Mouse (Mus musculus) hindbrain, embryonic 16.5 days (tissue): Measurements from ENCODE around the gene Aldh3b1. TPM values are rescaled to one million over a fixed set of nuclear protein-coding genes. Genes with fewer than 3 reads are reported as not detected.
"Not testable (repeated sequence)": the region's sequence is repeated elsewhere in the genome, so short reads cannot be mapped to it uniquely, and the experiment has no call there.

Experiments used
- ATAC-seq: fragments of 200-750 bp; cut with Nextera tagmentation; 2 replicates; pipeline ENCODE4 v1.8.0; 2017; ENCODE audit warnings: moderate TSS enrichment, moderate library complexity
- H3K27ac ChIP-seq: fragments of 300-500 bp; sonication (generic); 2 replicates; pipeline ENCODE4 v1.5.1; 2014; ENCODE audit warnings: low read depth, mild to moderate bottlenecking, control low read depth, low read length, moderate library complexity
- H3K27me3 ChIP-seq: fragments of 300-500 bp; sonication (generic); replicated peaks from 2 replicates; pipeline ENCODE4 v1.6.1; 2014; ENCODE audit warnings: low read length; ENCODE audit not compliant: control insufficient read depth, insufficient read depth
- H3K36me3 ChIP-seq: fragments of 300-500 bp; sonication (generic); 2 replicates; pipeline ENCODE4 v1.6.1; 2014; ENCODE audit warnings: mild to moderate bottlenecking, low read length, moderate library complexity, mixed read lengths; ENCODE audit not compliant: control insufficient read depth, insufficient read depth
- H3K4me1 ChIP-seq: fragments of 300-500 bp; sonication (generic); 2 replicates; pipeline ENCODE4 v1.6.1; 2014; ENCODE audit warnings: low read depth, low read length; ENCODE audit not compliant: control insufficient read depth, insufficient read depth
- H3K4me2 ChIP-seq: fragments of 300-500 bp; sonication (generic); 2 replicates; pipeline ENCODE4 v1.6.1; 2014; ENCODE audit warnings: mild to moderate bottlenecking, low read length, control low read depth, moderate library complexity
- H3K4me3 ChIP-seq: fragments of 300-500 bp; sonication (generic); 2 replicates; pipeline ENCODE4 v1.5.1; 2014; ENCODE audit warnings: mild to moderate bottlenecking, low read length, control low read depth, moderate library complexity
- H3K9ac ChIP-seq: fragments of 300-500 bp; sonication (generic); 2 replicates; pipeline ENCODE4 v1.6.1; 2014; ENCODE audit warnings: low read depth, mild to moderate bottlenecking, control low read depth, low read length, moderate library complexity
- H3K9me3 ChIP-seq: fragments of 300-500 bp; sonication (generic); 2 replicates; pipeline ENCODE4 v1.6.1; 2014; ENCODE audit warnings: mild to moderate bottlenecking, low read length, moderate library complexity; ENCODE audit not compliant: control insufficient read depth
- WGBS: fragments of 180-500 bp; shearing (Covaris S2); extraction: QIAGEN DNeasy Blood & Tissue Kit; methylation state at CpG from one replicate; pipeline ENCODE4 v1.1.7; 2014; 5-methylcytosine and 5-hydroxymethylcytosine counted together
- polyA plus RNA-seq: library from polyadenylated mRNA; unstranded; fragments of >200 nt; fragmentation: Nextera tagmentation; extraction: Ambion mirVana; gene quantifications from 2 replicates; pipeline ENCODE4 v1.2.1, GENCODE M21; 2015

The Aldh3b1 gene
- polyA plus RNA-seq, 1 experiment from 2014 or later: 3.1 TPM

- Histone ChIP-seq H3K9me3 (no peaks in the 10 kb centered on the region), H3K4me2 (no peak overlapping the region), H3K27ac (no peak overlapping the region), H3K9ac (no peak overlapping the region), H3K36me3 (no peaks in the 10 kb centered on the region), H3K4me3 (no peak overlapping the region), H3K27me3 (no peaks in the 10 kb centered on the region), H3K4me1 (no peaks in the 10 kb centered on the region)
- ATAC-seq: no peak
- 85% methylated on average over 5 of the region's 5 CpGs for WGBS
Observed at GRCm38 (mm10) chr19:3960211-3960610, 30.6 kb upstream of the Aldh3b1 start.

DNA sequence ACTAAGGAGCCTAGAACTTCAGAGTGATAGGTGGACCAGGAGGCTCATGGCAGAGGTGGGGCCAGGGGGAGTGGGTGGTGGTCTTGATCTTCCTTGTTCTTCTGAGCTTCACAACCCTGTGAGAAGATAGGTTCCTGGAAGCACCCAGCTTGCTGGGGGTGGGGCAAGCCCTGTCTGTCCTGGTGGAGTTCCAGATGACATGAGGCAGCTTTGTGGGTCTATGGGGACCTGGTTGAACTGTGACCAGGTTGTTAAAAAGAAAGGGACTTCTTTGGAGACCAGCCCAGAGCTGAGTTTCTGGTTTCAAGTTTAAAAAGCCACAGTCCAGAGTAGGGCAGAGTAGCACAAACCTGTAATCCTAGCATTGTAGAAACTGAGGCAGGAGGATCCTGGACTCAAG is 29.4 kb upstream of the Aldh3b1 start:
- ATAC-seq: no peak
- no peak overlapping the region for H3K27ac ChIP-seq

GRCm38 (mm10) chr19:3958470-3958869 is 28.9 kb upstream of the Aldh3b1 start, which contains the start of gene Aldh3b3:
TSS of gene Aldh3b3 (plus strand) at chr19:3958645.
- H3K27me3 ChIP-seq: no peaks in the 10 kb centered on the region
- H3K36me3 ChIP-seq: no peaks in the 10 kb centered on the region
- 77% methylated on average over 4 of the region's 4 CpGs for WGBS
- ATAC-seq: no peak
- no peaks in the 10 kb centered on the region for H3K4me1 ChIP-seq
- H3K9me3 ChIP-seq: no peaks in the 10 kb centered on the region
- H3K4me3 ChIP-seq: no peak within 1 kb of the TSS
- no peak within 1 kb of the TSS for H3K9ac ChIP-seq
- H3K27ac ChIP-seq: no peak within 1 kb of the TSS
- H3K4me2 ChIP-seq: no peak within 1 kb of the TSS

More for the DNA sequence above, 29.4 kb upstream of the Aldh3b1 start:
- Histone ChIP-seq H3K4me3 (no peak overlapping the region), H3K9me3 (no peaks in the 10 kb centered on the region), H3K9ac (no peak overlapping the region), H3K36me3 (no peaks in the 10 kb centered on the region), H3K4me2 (no peak overlapping the region), H3K27me3 (no peaks in the 10 kb centered on the region), H3K4me1 (no peaks in the 10 kb centered on the region)

DNA sequence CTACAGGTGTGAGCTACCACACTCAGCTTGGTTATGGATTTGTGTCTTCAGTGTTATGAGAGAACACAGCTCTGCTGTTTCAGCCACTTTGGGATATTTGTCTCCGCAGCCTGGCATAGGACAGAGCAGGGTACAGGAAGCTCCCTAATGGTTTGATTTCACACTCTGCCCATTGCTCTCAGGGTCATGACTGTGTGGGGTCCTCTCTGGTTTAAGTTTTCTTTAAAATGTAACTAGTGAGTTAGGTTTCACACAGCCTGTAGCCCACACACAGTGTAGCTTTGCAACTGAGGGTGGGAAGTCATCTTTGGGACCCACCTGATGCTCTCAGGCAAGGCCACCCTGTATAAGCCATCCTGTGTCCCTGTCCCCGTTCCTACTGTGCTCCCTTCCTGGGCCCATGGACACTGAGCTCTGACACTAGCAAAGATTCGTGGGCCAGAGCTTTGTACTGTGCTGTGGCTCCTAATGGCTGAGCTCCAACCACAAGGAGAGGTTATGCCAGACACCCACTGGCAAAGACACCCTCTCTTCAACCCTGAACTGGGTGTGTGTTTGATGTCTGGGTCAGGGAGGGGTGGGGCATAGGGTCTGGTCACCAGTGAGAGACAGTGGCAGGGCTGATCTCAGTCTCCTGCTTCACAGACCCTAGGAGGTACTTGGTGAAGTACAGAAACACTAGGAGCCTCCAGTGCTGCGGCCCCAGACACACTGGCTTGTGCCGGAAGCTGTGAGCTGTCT is 27.9 kb upstream of the Aldh3b1 start:
- H3K27ac ChIP-seq, H3K27me3 ChIP-seq, H3K9me3 ChIP-seq, H3K4me3 ChIP-seq, H3K4me2 ChIP-seq, ATAC-seq, H3K4me1 ChIP-seq, H3K36me3 ChIP-seq, H3K9ac ChIP-seq: not testable (repeated sequence)
- 86% methylated on average over 4 of the region's 5 CpGs for WGBS

DNA sequence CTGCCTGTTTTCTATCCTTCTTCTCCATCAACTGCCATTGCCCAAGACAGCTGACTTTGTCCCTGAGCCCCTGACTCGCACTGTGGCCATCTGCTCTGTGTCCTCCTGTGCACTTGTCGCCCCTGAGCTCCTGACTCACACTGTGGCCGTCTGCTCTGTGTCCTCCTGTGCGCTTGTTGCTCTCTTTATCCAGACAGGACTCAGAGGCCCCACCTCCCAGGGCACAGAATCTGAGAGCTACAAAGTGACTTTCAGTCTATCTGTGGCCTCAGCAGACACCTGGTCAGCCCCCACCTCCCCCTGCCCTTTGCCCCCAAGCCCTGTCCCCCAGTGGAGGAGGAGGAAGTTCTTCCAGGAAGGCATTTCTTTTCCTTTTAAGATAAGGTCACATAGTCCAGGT is 26.2 kb upstream of the Aldh3b1 start:
- H3K4me2 ChIP-seq: no peak overlapping the region
- H3K9ac ChIP-seq: no peak overlapping the region
- WGBS: 57% methylated on average over 4 of the region's 4 CpGs
- H3K27ac ChIP-seq: no peak overlapping the region
- H3K9me3 ChIP-seq: no peaks in the 10 kb centered on the region
- no peaks in the 10 kb centered on the region for H3K27me3 ChIP-seq
- no peaks in the 10 kb centered on the region for H3K4me1 ChIP-seq
- H3K36me3 ChIP-seq: no peaks in the 10 kb centered on the region
- ATAC-seq: no peak
- H3K4me3 ChIP-seq: no peak overlapping the region

DNA sequence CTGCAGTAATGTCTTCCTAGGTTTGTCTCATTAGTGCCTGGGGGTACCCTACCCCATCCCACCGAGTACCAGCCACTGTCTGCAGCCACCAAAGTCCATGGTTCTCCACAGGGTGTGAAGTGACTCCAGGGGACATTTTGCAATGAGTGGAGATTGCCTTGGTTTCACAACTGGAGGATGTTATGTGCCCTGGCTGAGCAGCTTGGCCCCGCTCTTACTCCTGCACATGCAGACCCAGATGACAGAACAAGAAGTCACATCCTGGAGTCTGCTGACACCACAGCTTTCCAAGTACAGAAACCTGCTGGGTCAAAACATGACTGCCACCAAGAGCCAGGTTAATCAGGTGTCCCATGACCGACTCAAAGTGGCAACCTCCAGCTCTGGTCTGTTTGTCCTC is 25.4 kb upstream of the Aldh3b1 start:
- no peak overlapping the region for H3K4me3 ChIP-seq
- no peak overlapping the region for H3K27ac ChIP-seq
- H3K9me3 ChIP-seq: no peaks in the 10 kb centered on the region
- no peak overlapping the region for H3K9ac ChIP-seq
- no peak overlapping the region for H3K4me2 ChIP-seq
- no peaks in the 10 kb centered on the region for H3K4me1 ChIP-seq
- 85% methylated on average over 3 of the region's 3 CpGs for WGBS
- H3K27me3 ChIP-seq: no peaks in the 10 kb centered on the region
- ATAC-seq: no peak
- H3K36me3 ChIP-seq: no peaks in the 10 kb centered on the region

GRCm38 (mm10) chr19:3952099-3952498 is 22.5 kb upstream of the Aldh3b1 start:
- Histone ChIP-seq H3K27ac (no peak overlapping the region), H3K27me3 (no peaks in the 10 kb centered on the region), H3K4me3 (no peak overlapping the region), H3K4me2 (no peak overlapping the region), H3K36me3 (no peaks in the 10 kb centered on the region), H3K4me1 (no peaks in the 10 kb centered on the region), H3K9me3 (no peaks in the 10 kb centered on the region), H3K9ac (no peak overlapping the region)
- no peak for ATAC-seq
- 76% methylated on average over 1 of the region's 1 CpGs for WGBS

GRCm38 (mm10) chr19:3951461-3951860 is 21.9 kb upstream of the Aldh3b1 start:
- no peaks in the 10 kb centered on the region for H3K36me3 ChIP-seq
- no peak overlapping the region for H3K4me2 ChIP-seq
- no peaks in the 10 kb centered on the region for H3K27me3 ChIP-seq
- ATAC-seq: no peak
- H3K9me3 ChIP-seq: no peaks in the 10 kb centered on the region
- H3K4me3 ChIP-seq: no peak overlapping the region
- no peak overlapping the region for H3K9ac ChIP-seq
- H3K4me1 ChIP-seq: no peaks in the 10 kb centered on the region
- H3K27ac ChIP-seq: no peak overlapping the region

- H3K9ac ChIP-seq: no peak overlapping the region; the same call in 1 of the 2 replicates
- no peak overlapping the region for H3K27ac ChIP-seq
- H3K4me3 ChIP-seq: no peak overlapping the region
- H3K27me3 ChIP-seq: no peaks in the 10 kb centered on the region
- H3K4me2 ChIP-seq: no peak overlapping the region
- 78% methylated on average over 3 of the region's 3 CpGs for WGBS
- H3K9me3 ChIP-seq: no peaks in the 10 kb centered on the region
- ATAC-seq: no peak
- H3K36me3 ChIP-seq: no peaks in the 10 kb centered on the region
- no peaks in the 10 kb centered on the region for H3K4me1 ChIP-seq
Observed at GRCm38 (mm10) chr19:3950331-3950730, 20.7 kb upstream of the Aldh3b1 start.
